Mouse (Mus musculus) embryonic fibroblast, embryonic 13.5 days (primary cell): Measurements from ENCODE around the gene Cdk11b.

Experiments used
- CTCF ChIP-seq: IDR thresholded peaks from 2 replicates; pipeline ENCODE4 v1.5.1; 2011; ENCODE audit warnings: mild to moderate bottlenecking, control low read depth, low read length, moderate library complexity, borderline replicate concordance; ENCODE audit not compliant: insufficient read depth
- POLR2A ChIP-seq: IDR thresholded peaks from 2 replicates; pipeline ENCODE4 v1.6.1; 2011; ENCODE audit warnings: low read depth, mild to moderate bottlenecking, control low read depth, low read length, moderate library complexity

DNA sequence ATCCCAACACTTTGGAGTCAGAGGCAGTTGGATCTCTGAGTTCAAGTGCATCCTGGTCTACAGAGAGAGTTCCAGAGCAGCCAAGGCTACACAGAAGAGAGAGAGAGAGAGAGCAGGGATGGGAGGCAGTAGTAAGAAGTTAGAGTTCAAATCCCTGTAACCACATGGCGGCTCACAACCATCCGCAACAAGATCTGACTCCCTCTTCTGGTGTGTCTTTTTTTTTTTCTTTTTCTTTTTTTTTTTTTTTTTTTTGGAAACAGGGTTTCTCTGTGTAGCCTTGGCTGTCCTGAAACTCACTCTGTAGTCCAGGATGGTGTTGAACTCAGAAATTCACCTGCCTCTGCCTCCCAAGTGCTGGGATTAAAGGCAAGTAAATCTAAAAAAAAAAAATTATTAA, 47.4 kb downstream of the Cdk11b start:
- no peak for TF ChIP-seq POLR2A
- TF ChIP-seq CTCF = no peak
